Mouse (Mus musculus) left cerebral cortex, postnatal 10 days (tissue): ENCODE data around the gene Ak9. TPM values are rescaled to one million over a fixed set of nuclear protein-coding genes. Genes with fewer than 3 reads are reported as not detected.
"Not testable (repeated sequence)": the region's sequence is repeated elsewhere in the genome, so short reads cannot be mapped to it uniquely, and the experiment has no call there.

Experiments used
- DNase-seq, 2 experiments: peaks; one replicate each; pipeline ENCODE4 v3.0.0; 2021 to 2022; ENCODE audit warnings: low spot score in 2 of 2, mixed read lengths in 1 of 2; ENCODE audit errors: extremely low spot score in 1 of 2
- intact Hi-C: fragments of 180-260 bp; cut with DNase I; formaldehyde crosslinking; loops from one replicate; pipeline ENCODE4 v1.15.1; 2025
- total RNA-seq, 2 experiments: library from RNA; stranded (reverse); gene quantifications; 2 replicates each; pipeline ENCODE4 v1.2.3; 2021

Gene Ak9
- total RNA-seq, 2 experiments from 2014 or later = 0.10 to 0.13 TPM

- intact Hi-C loops = loop anchor here (10.0 kb wide), 3 partner anchors 92 to 382 kb away; no protein-coding TSS in a partner anchor
- peak; percentile 77 to 94 for DNase-seq
These were observed 920 bp upstream of the Ak9 start, which contains the start of gene Fig4 for GRCm38 (mm10) chr10:41302689-41303431. TSS of gene Fig4 (minus strand) at chr10:41303260.

- intact Hi-C loops = loop anchor here (10.0 kb wide), 3 partner anchors 90 to 380 kb away; no protein-coding TSS in a partner anchor
- no peak for DNase-seq
These were observed 1.2 kb downstream of the Ak9 start for GRCm38 (mm10) chr10:41304961-41305455.

DNA sequence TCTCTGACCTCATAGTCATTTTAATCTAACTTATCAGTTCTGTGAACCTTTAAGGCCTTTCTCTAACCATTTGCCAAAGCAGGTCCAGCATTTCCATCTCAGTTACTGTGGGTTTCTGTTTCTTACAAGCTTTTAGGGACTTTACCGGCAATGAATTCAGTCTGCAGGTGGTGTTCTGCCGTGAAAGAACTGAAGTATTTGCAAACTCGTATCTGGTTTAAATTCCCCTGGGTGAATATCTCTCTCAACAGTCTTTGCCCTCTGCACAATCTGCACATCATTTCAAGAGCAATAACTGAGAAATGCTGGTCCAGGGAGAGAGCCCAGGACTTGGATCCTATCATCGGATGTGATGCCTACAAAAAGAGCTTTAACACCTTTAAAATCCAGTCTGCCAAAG is 4.4 kb downstream of the Ak9 start:
- DNase-seq = no peak
- intact Hi-C loops = loop anchor here (10.0 kb wide), 3 partner anchors 87 to 377 kb away; no protein-coding TSS in a partner anchor

DNA sequence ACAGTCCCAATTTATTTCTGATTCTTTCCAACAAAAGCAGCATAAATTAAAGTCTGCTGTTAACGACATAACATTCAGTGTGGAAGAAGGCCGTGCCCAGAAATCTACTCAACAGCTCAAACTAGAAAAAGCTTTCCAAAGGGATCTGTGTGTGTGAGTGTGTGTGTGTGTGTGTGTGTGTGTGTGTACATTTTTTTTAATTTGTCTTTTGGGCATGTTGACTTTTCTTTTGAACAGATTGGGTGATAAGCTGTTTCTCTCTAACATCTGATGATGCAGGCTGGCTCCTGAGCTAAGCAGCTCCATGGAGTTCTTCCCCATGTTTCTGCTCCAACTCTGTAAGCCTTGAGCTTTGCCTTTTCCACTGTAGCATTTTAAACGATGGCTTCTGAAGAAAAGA is 12.1 kb downstream of the Ak9 start:
- intact Hi-C loops = no loop called here
- DNase-seq = peak in 1 of 2 experiments; percentile 14

DNA sequence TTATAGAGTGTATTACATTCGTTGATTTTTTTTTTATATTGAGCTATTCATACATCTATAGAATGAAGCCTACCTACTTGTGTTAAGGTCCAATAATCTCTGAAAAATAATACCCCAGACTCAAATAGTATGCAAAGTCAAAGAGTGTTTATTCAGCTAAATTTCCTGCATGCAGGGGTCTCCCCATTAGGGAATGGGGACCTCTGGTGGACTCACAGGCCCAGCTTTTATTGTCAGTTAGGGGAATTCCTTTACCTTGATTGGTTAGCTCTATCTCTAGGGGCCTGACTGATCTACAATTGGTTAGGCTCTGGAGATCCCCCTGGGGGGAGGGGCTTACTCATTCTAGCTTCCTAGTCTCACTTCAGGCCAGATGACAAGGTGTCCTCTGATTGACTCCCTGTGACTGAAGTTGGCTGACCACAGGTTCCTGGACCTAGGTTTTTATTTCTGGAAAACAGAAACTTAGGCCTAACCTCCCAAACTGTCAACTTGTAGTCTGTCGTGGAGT is 28.8 kb downstream of the Ak9 start:
- intact Hi-C loops = no loop called here
- no peak for DNase-seq

GRCm38 (mm10) chr10:41341346-41341745 is 37.6 kb downstream of the Ak9 start:
- intact Hi-C loops = no loop called here
- DNase-seq = no peak

- intact Hi-C loops = no loop called here
- DNase-seq = no peak
These were observed 61.3 kb downstream of the Ak9 start for GRCm38 (mm10) chr10:41365086-41365485.

DNA sequence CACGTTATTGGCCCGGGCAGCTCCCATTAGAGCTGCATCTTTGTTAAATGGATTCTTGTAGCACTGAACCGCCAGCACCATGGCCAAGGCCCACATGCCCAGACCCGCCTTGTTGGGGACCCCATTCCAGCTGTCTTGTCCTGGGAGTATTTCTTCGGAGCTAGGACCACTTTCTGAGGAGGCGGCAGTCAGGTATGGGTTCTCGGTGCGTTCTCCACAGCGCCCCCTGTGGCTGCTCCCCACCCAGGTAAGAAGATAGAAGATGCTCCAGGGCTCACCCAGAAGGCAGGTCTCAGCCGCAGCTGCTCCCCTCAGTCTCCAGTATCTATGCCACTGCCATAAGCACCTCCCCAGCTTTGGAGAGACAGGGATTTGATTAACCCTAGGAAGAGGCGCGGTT is 76.7 kb downstream of the Ak9 start:
- DNase-seq = no peak
- intact Hi-C loops = no loop called here

DNA sequence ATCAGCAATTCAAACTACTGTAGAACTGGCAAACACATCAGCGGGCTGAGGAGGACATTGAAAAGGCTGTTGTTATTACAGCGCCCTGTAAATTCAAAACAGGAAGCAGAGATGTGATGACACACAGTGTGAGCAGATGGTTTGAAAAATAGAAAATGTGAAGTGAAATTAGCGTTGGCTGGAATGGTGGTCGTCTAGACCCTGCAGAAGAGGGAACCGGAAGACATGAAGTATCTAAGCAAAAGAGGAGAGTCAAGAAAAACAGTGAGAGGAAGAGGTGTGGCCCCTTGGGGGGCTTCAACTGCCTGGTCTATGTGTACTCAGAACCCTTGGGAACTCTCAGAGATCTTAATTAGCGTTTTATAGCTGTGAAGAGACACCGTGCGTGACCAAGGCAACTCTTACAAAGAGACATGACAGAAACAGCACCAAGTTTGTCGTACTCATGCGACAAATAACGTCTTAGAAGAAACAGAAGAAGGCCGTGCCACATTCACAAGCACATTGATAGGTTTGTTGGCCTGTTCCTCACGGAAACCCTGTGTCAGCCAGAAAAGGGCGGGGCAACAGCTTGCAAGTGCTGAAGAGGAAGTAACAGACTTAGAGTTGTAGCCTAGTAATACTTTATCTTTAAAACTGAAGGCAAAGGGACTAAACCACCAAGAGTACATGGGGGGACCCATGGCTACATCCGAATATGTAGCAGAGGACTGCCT is 81.9 kb downstream of the Ak9 start:
- intact Hi-C loops = no loop called here

GRCm38 (mm10) chr10:41393555-41393954 is 89.8 kb downstream of the Ak9 start:
- DNase-seq = no peak
- intact Hi-C loops = loop anchor here (10.0 kb wide), 1 partner anchor 89 kb away; the partner anchor contains the start of genes Ak9 and Fig4

More for the DNA sequence above, 81.9 kb downstream of the Ak9 start:
- peak in 1 of 2 experiments; percentile 65 for DNase-seq

DNA sequence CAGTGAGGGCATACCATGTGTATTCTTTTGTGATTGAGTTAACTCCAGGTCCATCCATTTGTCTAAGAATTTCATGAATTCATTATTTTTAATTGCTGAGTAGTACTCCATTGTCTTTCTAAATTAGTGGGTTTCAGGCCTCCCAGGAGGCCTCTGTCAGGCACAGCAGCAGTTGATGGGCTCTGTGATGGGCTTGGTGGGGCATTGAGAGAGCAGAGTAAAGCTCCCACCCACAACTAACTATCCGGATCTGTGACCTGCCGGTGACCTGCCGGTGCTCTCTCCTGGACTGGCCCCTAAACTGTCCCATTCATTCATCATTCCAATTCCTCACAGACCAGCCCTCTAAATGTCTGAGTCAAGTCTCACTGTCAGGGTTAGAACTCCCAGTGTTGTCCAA is 97.3 kb downstream of the Ak9 start:
- intact Hi-C loops = loop anchor here (5.0 kb wide), 1 partner anchor 399 kb away; no protein-coding TSS in a partner anchor
- DNase-seq = no peak

- intact Hi-C loops = loop anchor here (5.0 kb wide), 1 partner anchor 401 kb away; no protein-coding TSS in a partner anchor
- DNase-seq = no peak
These were observed 99.6 kb downstream of the Ak9 start for GRCm38 (mm10) chr10:41403364-41403763.

DNA sequence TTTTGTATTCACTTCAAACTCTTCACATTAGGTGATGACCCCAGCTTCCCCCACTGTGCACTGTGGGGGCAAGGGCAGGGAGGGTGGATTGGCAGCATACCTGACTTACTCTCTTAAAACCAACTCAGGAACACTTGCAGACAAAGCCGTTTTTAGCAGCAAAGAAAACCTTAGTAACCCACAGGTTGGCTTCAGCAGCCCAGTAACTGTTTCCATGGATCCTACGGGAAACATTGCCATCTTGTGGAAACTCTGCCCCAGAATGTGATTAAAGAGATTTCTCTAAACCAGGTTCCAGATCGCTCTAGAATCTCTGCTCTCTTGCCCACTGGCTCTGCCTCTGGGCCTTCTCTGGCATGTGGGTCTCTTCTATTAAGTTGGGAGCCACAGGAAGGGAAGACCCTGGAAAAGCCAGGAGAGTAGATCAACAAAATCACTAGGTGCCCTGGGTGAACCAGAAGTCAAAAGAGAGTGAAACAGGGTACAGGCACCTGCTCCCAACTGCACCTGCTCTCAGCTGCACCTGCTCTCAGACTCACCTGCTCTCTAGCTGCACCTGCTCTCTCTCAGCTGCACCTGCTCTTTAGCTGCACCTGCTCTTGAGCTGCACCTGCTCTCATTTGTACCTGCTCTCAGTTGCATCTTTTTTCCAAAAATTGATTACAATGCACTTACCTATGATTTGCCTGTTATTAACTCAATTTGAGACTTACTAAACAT is 100.3 kb downstream of the Ak9 start:
- peak in 1 of 2 experiments; percentile 16 for DNase-seq
- intact Hi-C loops = loop anchor here (5.0 kb wide), 1 partner anchor 402 kb away; no protein-coding TSS in a partner anchor

DNA sequence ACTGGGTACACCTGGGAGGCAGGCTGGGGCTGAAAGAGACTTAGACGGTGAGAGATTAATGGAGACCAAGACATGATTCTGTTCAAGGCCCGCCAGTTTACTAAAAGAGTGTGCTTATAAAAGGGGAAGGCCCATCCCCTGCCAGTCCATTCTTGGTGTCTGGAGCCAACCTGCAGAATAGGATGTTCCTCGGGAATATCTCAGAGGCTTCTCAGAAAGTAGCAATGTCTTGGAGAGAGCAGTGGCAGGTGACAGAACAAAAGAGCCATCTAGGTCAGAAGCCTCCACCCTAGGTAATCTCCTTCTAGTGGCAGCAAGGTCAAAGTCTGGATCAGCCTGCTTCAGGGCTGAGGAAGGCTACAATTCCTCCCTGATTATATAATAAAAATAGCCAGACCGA is 106.4 kb downstream of the Ak9 start:
- intact Hi-C loops, DNase-seq: not testable (repeated sequence)

DNA sequence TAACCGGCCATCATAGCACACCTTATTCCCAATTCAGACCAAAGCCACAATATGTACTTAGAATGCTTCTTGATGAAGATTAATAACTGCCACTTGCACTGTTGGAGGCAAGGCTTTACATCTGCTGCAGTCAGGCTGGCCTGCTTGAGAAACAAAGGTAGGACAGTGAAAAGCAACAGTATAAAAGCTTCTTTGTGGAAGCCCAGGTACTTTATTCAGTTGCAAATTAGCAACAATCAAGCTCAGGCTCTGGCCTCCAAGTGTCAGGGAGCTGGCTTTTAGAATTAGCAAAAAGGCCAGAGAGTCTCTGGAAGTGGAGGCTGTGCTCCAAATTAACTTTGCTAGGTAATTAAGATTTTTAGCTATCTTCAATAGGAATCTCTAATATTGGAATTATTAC is 107.0 kb downstream of the Ak9 start:
- intact Hi-C loops, DNase-seq: not testable (repeated sequence)

GRCm38 (mm10) chr10:41413471-41413870 is 109.7 kb downstream of the Ak9 start:
- DNase-seq, intact Hi-C loops: not testable (repeated sequence)

DNA sequence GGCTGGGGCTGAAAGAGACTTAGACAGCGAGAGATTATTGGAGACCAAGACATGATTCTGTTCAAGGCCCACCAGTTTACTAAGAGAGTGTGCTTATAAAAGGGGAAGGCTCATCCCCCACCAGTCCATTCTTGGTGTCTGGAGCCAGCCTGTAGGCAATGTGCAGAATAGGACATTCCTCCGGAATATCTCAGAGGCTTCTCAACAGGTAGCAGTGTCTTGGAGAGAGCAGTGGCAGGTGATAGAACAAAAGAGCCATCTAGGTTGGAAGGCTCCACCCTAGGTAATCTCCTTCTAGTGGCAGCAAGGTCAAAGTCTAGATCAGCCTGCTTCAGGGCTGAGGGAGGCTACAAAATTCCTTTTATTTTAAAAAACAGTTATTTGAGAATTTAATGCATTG is 111.6 kb downstream of the Ak9 start:
- intact Hi-C loops, DNase-seq: not testable (repeated sequence)

GRCm38 (mm10) chr10:41420496-41421200 is 116.9 kb downstream of the Ak9 start:
- intact Hi-C loops = no loop called here
- DNase-seq = no peak
